Mouse (Mus musculus): ENCODE results near the gene Chchd10. TPM values are rescaled to one million over a fixed set of nuclear protein-coding genes. Genes with fewer than 3 reads are reported as not detected.

Gene Chchd10
- polyA plus RNA-seq (2014; fragmentation: Illumina TruSeq; extraction: RNeasy Lipid Tissue Mini Kit (QIAGEN cat#74804); ENCODE audit: low read depth, low replicate concordance), result 5.2 TPM

GRCm38 (mm10) chr10:75932891-75933290, at the start of gene Chchd10:
Chchd10 (plus strand) TSS chr10:75933130.

DNA sequence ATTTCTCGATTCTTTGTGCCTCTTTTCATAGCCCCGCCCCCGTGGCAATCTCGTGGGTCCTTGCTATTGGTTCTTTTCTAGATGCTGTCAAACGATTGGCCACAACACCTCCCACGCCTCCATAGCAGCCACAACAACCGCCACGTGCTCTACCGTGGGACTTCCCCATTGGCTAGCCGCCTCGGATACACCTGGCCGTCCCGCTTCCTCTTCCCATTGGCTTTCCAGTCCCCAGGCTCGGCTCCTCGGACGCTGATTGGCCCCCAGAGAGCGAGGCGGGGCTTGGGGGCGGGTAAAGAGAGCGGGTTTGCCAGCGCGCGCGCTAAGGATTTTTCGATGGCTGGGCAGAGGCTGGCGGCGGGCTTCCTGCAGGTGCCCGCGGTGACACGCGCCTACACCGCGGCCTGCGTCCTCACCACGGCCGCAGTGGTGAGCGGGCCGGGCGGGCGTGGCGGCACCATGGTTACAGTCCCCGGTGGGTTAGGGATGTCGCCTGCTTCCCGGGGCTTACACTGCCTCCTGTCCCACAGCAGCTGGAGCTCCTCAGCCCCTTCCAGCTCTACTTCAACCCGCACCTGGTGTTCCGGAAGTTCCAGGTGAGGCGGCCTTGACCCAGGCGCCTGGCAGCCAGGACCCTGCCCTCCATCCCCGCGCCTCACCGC, 39.7 kb upstream of the Chchd10 start, which contains the start of gene Derl3:
Gene Derl3 (plus strand): TSS at position 325 of the 662 bp plus-strand sequence.

DNA sequence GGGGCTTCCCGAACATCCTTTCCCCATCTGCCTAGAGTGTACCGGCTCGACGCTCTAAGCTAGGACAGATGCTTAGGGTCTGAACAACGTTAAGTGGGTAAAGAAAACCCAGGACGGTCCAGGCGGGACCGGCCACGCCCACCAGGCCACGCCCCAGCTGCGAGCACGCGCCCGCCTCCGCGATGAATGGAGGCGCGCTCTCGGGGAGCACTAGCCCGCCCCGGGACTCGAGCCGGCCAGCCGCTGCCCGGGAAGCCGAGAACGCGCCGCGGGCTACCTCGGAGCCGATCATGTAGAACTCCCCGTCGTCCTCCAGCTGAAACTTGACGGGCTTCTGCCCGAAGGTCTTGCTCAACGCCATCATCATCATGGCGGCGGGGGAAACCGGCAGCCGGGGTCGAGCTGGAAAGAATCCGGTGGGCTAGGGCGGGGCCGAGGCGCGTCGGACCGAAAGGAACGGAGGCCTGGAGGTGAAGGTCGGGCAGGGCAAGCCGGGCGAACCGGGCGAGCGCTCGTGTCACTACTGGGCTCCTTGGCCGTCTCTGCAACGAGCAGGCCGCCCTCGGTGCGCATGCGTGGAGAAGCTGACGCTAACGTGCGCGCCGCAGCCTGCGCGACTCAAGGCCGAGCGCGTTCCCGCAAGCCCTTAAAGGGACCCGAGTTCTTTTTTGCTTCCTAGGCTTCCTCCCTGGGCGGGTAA, 11.8 kb upstream of the Chchd10 start, which contains the start of gene Smarcb1:
Gene Smarcb1 (minus strand): TSS at position 592 of the 700 bp plus-strand sequence.

GRCm38 (mm10) chr10:75935680-75936541, 3.0 kb downstream of the Chchd10 start, which contains the start of gene Mmp11:
Mmp11 (minus strand) TSS chr10:75936496.

DNA sequence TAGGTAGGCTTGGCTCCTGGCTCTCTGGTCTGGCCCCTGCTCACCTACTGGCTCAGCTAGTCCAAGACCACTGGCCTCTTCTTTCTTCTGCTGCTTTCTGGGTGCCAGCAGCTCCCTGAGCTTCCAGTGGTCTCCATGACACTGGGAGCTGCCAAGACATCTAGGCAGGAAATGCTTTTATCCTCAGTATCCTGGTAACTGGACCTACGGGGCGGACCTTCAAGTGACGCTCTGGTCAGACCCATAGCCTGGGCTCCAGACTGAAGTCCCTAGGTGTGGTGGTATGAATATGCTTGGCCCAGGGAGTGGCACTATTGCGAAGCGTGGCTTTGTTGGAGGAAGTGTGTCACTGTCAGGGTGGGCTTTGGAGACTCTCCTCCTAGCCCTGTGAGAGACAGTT, 7.6 kb downstream of the Chchd10 start, which contains the start of gene Gm867:
Gene Gm867 (minus strand): TSS at position 153 of the 400 bp plus-strand sequence.

DNA sequence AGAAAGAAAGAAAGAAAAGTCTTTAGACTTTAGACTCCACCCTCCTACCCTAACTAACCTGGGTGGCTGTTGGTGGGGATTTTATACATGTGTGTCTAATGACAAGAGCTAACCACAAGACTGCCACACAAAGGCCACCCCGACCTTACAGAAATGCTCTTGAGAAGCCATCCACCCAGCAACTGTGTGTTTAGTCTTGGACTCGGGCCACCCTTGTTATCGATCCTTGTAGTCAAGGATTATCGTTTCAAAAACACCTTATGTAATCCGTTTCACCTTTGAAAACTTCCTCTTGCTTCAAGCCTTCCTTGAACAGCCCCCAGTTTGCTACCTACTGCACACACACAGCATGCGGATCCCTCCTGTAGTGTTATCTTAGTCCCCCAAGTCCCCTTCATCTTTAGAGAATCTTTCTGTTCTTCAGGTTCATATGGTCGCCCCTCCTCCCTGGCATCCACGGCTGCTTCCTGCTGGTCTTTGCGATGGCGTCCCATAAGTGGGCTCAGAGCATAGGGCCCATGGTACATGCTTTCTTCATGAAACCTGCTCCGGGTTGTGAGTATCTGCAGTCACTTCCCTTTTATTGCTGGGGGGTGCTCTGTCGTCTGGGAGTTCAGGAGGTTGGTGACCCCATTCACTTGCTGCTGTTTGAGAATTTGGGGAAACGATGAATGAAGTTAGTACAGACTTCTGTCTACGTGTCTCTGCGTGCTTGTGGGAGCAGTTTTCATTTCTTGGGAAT, 10.0 kb downstream of the Chchd10 start, which contains the start of gene Vpreb3:
Gene Vpreb3 (plus strand): TSS at position 322 of the 742 bp plus-strand sequence.

DNA sequence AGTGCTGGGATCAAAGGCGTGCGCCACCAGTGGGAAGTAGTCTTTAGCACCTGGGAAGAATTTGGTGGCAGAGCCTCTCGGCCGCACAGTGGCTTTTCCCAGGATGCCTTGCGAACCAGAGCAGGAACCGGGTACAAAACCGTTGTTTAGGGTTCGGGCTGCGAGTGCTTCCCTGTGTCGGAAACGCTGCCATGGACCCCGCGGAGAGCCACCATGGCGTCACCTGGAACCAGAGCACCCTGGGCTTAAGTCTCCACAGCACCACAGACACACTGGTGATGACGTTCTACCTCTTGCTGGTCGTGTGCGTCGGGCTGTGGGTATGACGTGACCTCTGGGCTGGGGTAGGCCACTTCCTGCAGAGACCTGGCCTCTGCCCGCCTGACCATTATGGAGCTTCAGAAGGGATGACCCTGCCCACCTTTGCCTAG, 21.5 kb downstream of the Chchd10 start, which contains the start of gene Gm5134:
Gene Gm5134 (plus strand): TSS at position 134 of the 431 bp plus-strand sequence.

Other genes starting within 250 kb of the Chchd10 start
- gene Cabin1, start 168.8 kb upstream of the Chchd10 start, polyA plus RNA-seq (2014; fragmentation: Illumina TruSeq; extraction: RNeasy Lipid Tissue Mini Kit (QIAGEN cat#74804); ENCODE audit: low read depth, low replicate concordance), result 3.8 TPM
- gene Ddt, start 159.7 kb upstream of the Chchd10 start, polyA plus RNA-seq (2014; fragmentation: Illumina TruSeq; extraction: RNeasy Lipid Tissue Mini Kit (QIAGEN cat#74804); ENCODE audit: low read depth, low replicate concordance), result 13.7 TPM
- not detected for gene Gm20441, start 152.2 kb upstream of the Chchd10 start, polyA plus RNA-seq (2014; fragmentation: Illumina TruSeq; extraction: RNeasy Lipid Tissue Mini Kit (QIAGEN cat#74804); ENCODE audit: low read depth, low replicate concordance)
- gene Gstt3, start 151.7 kb upstream of the Chchd10 start, polyA plus RNA-seq (2014; fragmentation: Illumina TruSeq; extraction: RNeasy Lipid Tissue Mini Kit (QIAGEN cat#74804); ENCODE audit: low read depth, low replicate concordance), result 16.1 TPM
- gene Gstt1, start 134.5 kb upstream of the Chchd10 start, polyA plus RNA-seq (2014; fragmentation: Illumina TruSeq; extraction: RNeasy Lipid Tissue Mini Kit (QIAGEN cat#74804); ENCODE audit: low read depth, low replicate concordance), result 0.70 TPM
- 296 TPM for gene Gstt4, start 110.6 kb upstream of the Chchd10 start, polyA plus RNA-seq (2014; fragmentation: Illumina TruSeq; extraction: RNeasy Lipid Tissue Mini Kit (QIAGEN cat#74804); ENCODE audit: low read depth, low replicate concordance)
- gene Gstt2, start 95.7 kb upstream of the Chchd10 start, polyA plus RNA-seq (2014; fragmentation: Illumina TruSeq; extraction: RNeasy Lipid Tissue Mini Kit (QIAGEN cat#74804); ENCODE audit: low read depth, low replicate concordance), result 77.7 TPM
- not detected for gene Mif, start 72.9 kb upstream of the Chchd10 start, polyA plus RNA-seq (2014; fragmentation: Illumina TruSeq; extraction: RNeasy Lipid Tissue Mini Kit (QIAGEN cat#74804); ENCODE audit: low read depth, low replicate concordance)
- 1.5 TPM for gene Derl3, start 39.7 kb upstream of the Chchd10 start, polyA plus RNA-seq (2014; fragmentation: Illumina TruSeq; extraction: RNeasy Lipid Tissue Mini Kit (QIAGEN cat#74804); ENCODE audit: low read depth, low replicate concordance)
- 15.9 TPM for gene Smarcb1, start 11.5 kb upstream of the Chchd10 start, polyA plus RNA-seq (2014; fragmentation: Illumina TruSeq; extraction: RNeasy Lipid Tissue Mini Kit (QIAGEN cat#74804); ENCODE audit: low read depth, low replicate concordance)
- 2.2 TPM for gene Mmp11, start 3.4 kb downstream of the Chchd10 start, polyA plus RNA-seq (2014; fragmentation: Illumina TruSeq; extraction: RNeasy Lipid Tissue Mini Kit (QIAGEN cat#74804); ENCODE audit: low read depth, low replicate concordance)
- gene Gm867, start 7.5 kb downstream of the Chchd10 start, polyA plus RNA-seq (2014; fragmentation: Illumina TruSeq; extraction: RNeasy Lipid Tissue Mini Kit (QIAGEN cat#74804); ENCODE audit: low read depth, low replicate concordance), result 0.69 TPM
- gene Vpreb3, start 9.9 kb downstream of the Chchd10 start, polyA plus RNA-seq (2014; fragmentation: Illumina TruSeq; extraction: RNeasy Lipid Tissue Mini Kit (QIAGEN cat#74804); ENCODE audit: low read depth, low replicate concordance), result not detected
- gene Gm5134, start 21.4 kb downstream of the Chchd10 start, polyA plus RNA-seq (2014; fragmentation: Illumina TruSeq; extraction: RNeasy Lipid Tissue Mini Kit (QIAGEN cat#74804); ENCODE audit: low read depth, low replicate concordance), result 6.6 TPM
- 7.3 TPM for gene Zfp280b, start 99.5 kb downstream of the Chchd10 start, polyA plus RNA-seq (2014; fragmentation: Illumina TruSeq; extraction: RNeasy Lipid Tissue Mini Kit (QIAGEN cat#74804); ENCODE audit: low read depth, low replicate concordance)
- 2.6 TPM for gene Slc5a4b, start 177.8 kb downstream of the Chchd10 start, polyA plus RNA-seq (2014; fragmentation: Illumina TruSeq; extraction: RNeasy Lipid Tissue Mini Kit (QIAGEN cat#74804); ENCODE audit: low read depth, low replicate concordance)
- gene Slc5a4a, start 214.3 kb downstream of the Chchd10 start, polyA plus RNA-seq (2014; fragmentation: Illumina TruSeq; extraction: RNeasy Lipid Tissue Mini Kit (QIAGEN cat#74804); ENCODE audit: low read depth, low replicate concordance), result 0.35 TPM

All from testis, adult 10 weeks (tissue).